Mouse (Mus musculus): ENCODE results near the gene Eif2b4. TPM values are rescaled to one million over a fixed set of nuclear protein-coding genes. Genes with fewer than 3 reads are reported as not detected.

The Eif2b4 gene
- polyA plus RNA-seq, 1 experiment from 2014 or later: 99.3 TPM

GRCm38 (mm10) chr5:31179301-31179765, 13.9 kb downstream of the Eif2b4 start:
- Histone ChIP-seq H3K36me3 (peaks cover 26% of the 10 kb centered on the region), H3K4me3 (peak overlapping the region; percentile 84), H3K4me1 (replicated peaks) (peaks cover 13% of the 10 kb centered on the region), H3K27ac (peak overlapping the region; percentile 96), H3K27me3 (ENCODE audit: insufficient read depth, poor library complexity, severe bottlenecking) (no peaks in the 10 kb centered on the region), H3K9me3 (no peaks in the 10 kb centered on the region)
- DNase-seq (ENCODE audit: low spot score): peak; percentile 48
- 0% methylated on average over 25 of the region's 25 CpGs for WGBS

GRCm38 (mm10) chr5:31168630-31169029, 24.6 kb downstream of the Eif2b4 start:
- 94% methylated on average over 4 of the region's 4 CpGs for WGBS
- Histone ChIP-seq H3K9me3 (no peaks in the 10 kb centered on the region), H3K36me3 (peaks cover 98% of the 10 kb centered on the region), H3K4me3 (no peak overlapping the region), H3K27me3 (ENCODE audit: insufficient read depth, poor library complexity, severe bottlenecking) (no peaks in the 10 kb centered on the region), H3K4me1 (replicated peaks) (no peaks in the 10 kb centered on the region), H3K27ac (no peak overlapping the region)
- DNase-seq (ENCODE audit: low spot score): no peak

- Histone ChIP-seq H3K4me1 (replicated peaks) (no peaks in the 10 kb centered on the region), H3K9me3 (no peaks in the 10 kb centered on the region), H3K27me3 (ENCODE audit: insufficient read depth, poor library complexity, severe bottlenecking) (no peaks in the 10 kb centered on the region), H3K27ac (no peak overlapping the region), H3K36me3 (peaks cover 100% of the 10 kb centered on the region), H3K4me3 (no peak overlapping the region)
- WGBS: 96% methylated on average over 1 of the region's 1 CpGs
- no peak for DNase-seq (ENCODE audit: low spot score)
These were observed 28.4 kb downstream of the Eif2b4 start for GRCm38 (mm10) chr5:31164878-31165277.

GRCm38 (mm10) chr5:31162462-31162861, 30.8 kb downstream of the Eif2b4 start:
- Histone ChIP-seq H3K36me3 (peaks cover 100% of the 10 kb centered on the region), H3K4me1 (replicated peaks) (no peaks in the 10 kb centered on the region), H3K4me3 (no peak overlapping the region), H3K27me3 (ENCODE audit: insufficient read depth, poor library complexity, severe bottlenecking) (no peaks in the 10 kb centered on the region), H3K27ac (no peak overlapping the region), H3K9me3 (no peaks in the 10 kb centered on the region)
- DNase-seq (ENCODE audit: low spot score): no peak

GRCm38 (mm10) chr5:31154152-31154553, 39.1 kb downstream of the Eif2b4 start, which contains the start of gene Mpv17:
Gene Mpv17 (minus strand): TSS chr5:31154251.
- Histone ChIP-seq H3K27ac (peak within 1 kb of the TSS; percentile 87), H3K9me3 (no peaks in the 10 kb centered on the region), H3K4me3 (peak within 1 kb of the TSS; percentile 69), H3K27me3 (ENCODE audit: insufficient read depth, poor library complexity, severe bottlenecking) (no peaks in the 10 kb centered on the region), H3K4me1 (replicated peaks) (peaks cover 13% of the 10 kb centered on the region), H3K36me3 (peaks cover 64% of the 10 kb centered on the region)
- under 1% methylated on average over 19 of the region's 19 CpGs for WGBS
- DNase-seq (ENCODE audit: low spot score): peak; percentile 85

- 42% methylated on average over 6 of the region's 6 CpGs for WGBS
These were observed 39.6 kb downstream of the Eif2b4 start for GRCm38 (mm10) chr5:31153516-31154151.

GRCm38 (mm10) chr5:31151746-31152145, 41.5 kb downstream of the Eif2b4 start:
- peaks cover 13% of the 10 kb centered on the region for H3K4me1 ChIP-seq (replicated peaks)
- DNase-seq (ENCODE audit: low spot score): no peak
- no peak overlapping the region for H3K4me3 ChIP-seq
- peaks cover 59% of the 10 kb centered on the region for H3K36me3 ChIP-seq
- H3K27ac ChIP-seq: no peak overlapping the region
- H3K27me3 ChIP-seq (ENCODE audit: insufficient read depth, poor library complexity, severe bottlenecking): no peaks in the 10 kb centered on the region
- H3K9me3 ChIP-seq: no peaks in the 10 kb centered on the region
- 89% methylated on average over 3 of the region's 3 CpGs for WGBS

More at GRCm38 (mm10) chr5:31153516-31154151, 39.6 kb downstream of the Eif2b4 start:
- H3K4me1 ChIP-seq (replicated peaks): peaks cover 13% of the 10 kb centered on the region
- no peaks in the 10 kb centered on the region for H3K9me3 ChIP-seq
- no peak for DNase-seq (ENCODE audit: low spot score)
- H3K27me3 ChIP-seq (ENCODE audit: insufficient read depth, poor library complexity, severe bottlenecking): no peaks in the 10 kb centered on the region
- H3K4me3 ChIP-seq: peak overlapping the region; percentile 69
- peak overlapping the region; percentile 87 for H3K27ac ChIP-seq
- H3K36me3 ChIP-seq: peaks cover 62% of the 10 kb centered on the region

GRCm38 (mm10) chr5:31149781-31150180, 43.4 kb downstream of the Eif2b4 start:
- Histone ChIP-seq H3K4me3 (no peak overlapping the region), H3K27me3 (ENCODE audit: insufficient read depth, poor library complexity, severe bottlenecking) (no peaks in the 10 kb centered on the region), H3K27ac (no peak overlapping the region), H3K9me3 (no peaks in the 10 kb centered on the region), H3K4me1 (replicated peaks) (peaks cover 12% of the 10 kb centered on the region), H3K36me3 (peaks cover 59% of the 10 kb centered on the region)
- WGBS: 95% methylated on average over 4 of the region's 4 CpGs
- no peak for DNase-seq (ENCODE audit: low spot score)

- H3K27ac ChIP-seq: no peak overlapping the region
- no peaks in the 10 kb centered on the region for H3K9me3 ChIP-seq
- peak; percentile 25 for DNase-seq (ENCODE audit: low spot score)
- peaks cover 63% of the 10 kb centered on the region for H3K27me3 ChIP-seq (ENCODE audit: insufficient read depth, poor library complexity, severe bottlenecking)
- H3K4me3 ChIP-seq: peak overlapping the region; percentile 47
- peaks cover 30% of the 10 kb centered on the region for H3K4me1 ChIP-seq (replicated peaks)
- WGBS: 14% methylated on average over 9 of the region's 9 CpGs
- peaks cover 21% of the 10 kb centered on the region for H3K36me3 ChIP-seq
These were observed 54.2 kb downstream of the Eif2b4 start for GRCm38 (mm10) chr5:31138968-31139425.

GRCm38 (mm10) chr5:31138241-31138967, 54.8 kb downstream of the Eif2b4 start, which contains the start of gene Ucn:
Gene Ucn (minus strand): TSS chr5:31138829.
- DNase-seq (ENCODE audit: low spot score): peak; percentile 14
- H3K9me3 ChIP-seq: no peaks in the 10 kb centered on the region
- H3K4me3 ChIP-seq: peak within 1 kb of the TSS; percentile 47
- H3K27ac ChIP-seq: no peak within 1 kb of the TSS
- peaks cover 68% of the 10 kb centered on the region for H3K27me3 ChIP-seq (ENCODE audit: insufficient read depth, poor library complexity, severe bottlenecking)
- peaks cover 15% of the 10 kb centered on the region for H3K36me3 ChIP-seq
- peaks cover 30% of the 10 kb centered on the region for H3K4me1 ChIP-seq (replicated peaks)
- 2% methylated on average over 52 of the region's 52 CpGs for WGBS

GRCm38 (mm10) chr5:31137658-31138057, 55.6 kb downstream of the Eif2b4 start:
- no peaks in the 10 kb centered on the region for H3K9me3 ChIP-seq
- DNase-seq (ENCODE audit: low spot score): peak; percentile 35
- under 1% methylated on average over 13 of the region's 13 CpGs for WGBS
- H3K36me3 ChIP-seq: peaks cover 11% of the 10 kb centered on the region
- H3K27me3 ChIP-seq (ENCODE audit: insufficient read depth, poor library complexity, severe bottlenecking): peaks cover 70% of the 10 kb centered on the region
- peak overlapping the region; percentile 47 for H3K4me3 ChIP-seq
- peaks cover 30% of the 10 kb centered on the region for H3K4me1 ChIP-seq (replicated peaks)
- no peak overlapping the region for H3K27ac ChIP-seq

Data from hindbrain, embryonic 10.5 days (tissue).